Mouse (Mus musculus) lung, embryonic 14.5 days (tissue): ENCODE data around the gene Rubcn. TPM values are rescaled to one million over a fixed set of nuclear protein-coding genes. Genes with fewer than 3 reads are reported as not detected.
"Not testable (repeated sequence)": the region's sequence is repeated elsewhere in the genome, so short reads cannot be mapped to it uniquely, and the experiment has no call there.

Source experiments
- ATAC-seq: fragments of 200-750 bp; cut with Nextera tagmentation; 2 replicates; pipeline ENCODE4 v1.8.0; 2017; ENCODE audit warnings: mild to moderate bottlenecking, moderate TSS enrichment, moderate library complexity; ENCODE audit not compliant: insufficient read depth
- DNase-seq: peaks from one replicate; pipeline ENCODE4 v3.0.0-alpha.2; 2015
- H3K27ac ChIP-seq: fragments of 300-500 bp; sonication (generic); 2 replicates; pipeline ENCODE4 v1.5.1; 2014; ENCODE audit warnings: low read depth, mild to moderate bottlenecking, moderate library complexity
- H3K27me3 ChIP-seq: fragments of 300-500 bp; sonication (generic); 2 replicates; pipeline ENCODE4 v1.6.1; 2014; ENCODE audit warnings: low read length, control low read depth; ENCODE audit not compliant: insufficient read depth
- H3K36me3 ChIP-seq: fragments of 300-500 bp; sonication (generic); 2 replicates; pipeline ENCODE4 v1.6.1; 2014; ENCODE audit warnings: control low read depth; ENCODE audit not compliant: insufficient read depth
- H3K4me1 ChIP-seq: fragments of 300-500 bp; sonication (generic); 2 replicates; pipeline ENCODE4 v1.6.1; 2014; ENCODE audit warnings: antibody characterized with exemption, control low read depth; ENCODE audit not compliant: insufficient read depth
- H3K4me2 ChIP-seq: fragments of 300-500 bp; sonication (generic); 2 replicates; pipeline ENCODE4 v1.6.1; 2014; ENCODE audit warnings: mild to moderate bottlenecking
- H3K4me3 ChIP-seq: fragments of 300-500 bp; sonication (generic); 2 replicates; pipeline ENCODE4 v1.5.1; 2014; ENCODE audit warnings: low read depth, low read length
- H3K9ac ChIP-seq: fragments of 300-500 bp; sonication (generic); 2 replicates; pipeline ENCODE4 v1.6.1; 2014
- H3K9me3 ChIP-seq: fragments of 300-500 bp; sonication (generic); 2 replicates; pipeline ENCODE4 v1.6.1; 2016; ENCODE audit warnings: low read depth, low read length, control low read depth
- CTCF ChIP-seq: IDR thresholded peaks from 2 replicates; pipeline ENCODE4 v1.5.1; 2016; ENCODE audit warnings: antibody characterized with exemption, low read depth
- WGBS: fragments of 180-500 bp; shearing (Covaris S2); extraction: QIAGEN DNeasy Blood & Tissue Kit; methylation state at CpG from one replicate; pipeline ENCODE4 v1.1.7; 2014; 5-methylcytosine and 5-hydroxymethylcytosine counted together
- polyA plus RNA-seq: library from polyadenylated mRNA; unstranded; fragments of >200 nt; fragmentation: Nextera tagmentation; extraction: Ambion mirVana; gene quantifications from 2 replicates; pipeline ENCODE4 v1.2.1, GENCODE M21; 2014

The Rubcn gene
- polyA plus RNA-seq, result 18.2 and 18.6 TPM in 2 replicates

- Histone ChIP-seq H3K9ac (peak within 1 kb of the TSS; percentile 92), H3K4me1 (peaks cover 4% of the 10 kb centered on the region), H3K4me3 (peak within 1 kb of the TSS; percentile 91), H3K9me3 (no peaks in the 10 kb centered on the region), H3K4me2 (peak within 1 kb of the TSS; percentile 82), H3K27me3 (no peaks in the 10 kb centered on the region), H3K27ac (peak within 1 kb of the TSS; percentile 78), H3K36me3 (no peaks in the 10 kb centered on the region)
- DNase-seq (peak; percentile 98), ATAC-seq (peak; percentile 97)
- TF ChIP-seq CTCF, result peak; percentile 40
- WGBS, result 0% methylated on average over 72 of the region's 83 CpGs
Observed at GRCm38 (mm10) chr16:32877343-32878156, at the start of gene Rubcn, which contains the start of gene Fyttd1. TSS of gene Rubcn (minus strand) at chr16:32877766. TSS of gene Fyttd1 (plus strand) at chr16:32877500.

- 84% methylated on average over 8 of the region's 8 CpGs for WGBS
- Histone ChIP-seq H3K9me3 (no peaks in the 10 kb centered on the region), H3K27me3 (no peaks in the 10 kb centered on the region), H3K9ac (no peak overlapping the region), H3K4me1 (no peaks in the 10 kb centered on the region), H3K27ac (no peak overlapping the region), H3K36me3 (peaks cover 5% of the 10 kb centered on the region; the same call in 1 of the 2 replicates), H3K4me3 (no peak overlapping the region), H3K4me2 (no peak overlapping the region)
- ATAC-seq (no peak), DNase-seq (no peak)
- TF ChIP-seq CTCF, result no peak
Observed at GRCm38 (mm10) chr16:32927044-32927443, 49.5 kb upstream of the Rubcn start.

GRCm38 (mm10) chr16:32926629-32927028, 49.1 kb upstream of the Rubcn start:
- not testable (repeated sequence) for H3K9ac ChIP-seq, H3K4me1 ChIP-seq, H3K4me2 ChIP-seq, H3K9me3 ChIP-seq, H3K27me3 ChIP-seq, ATAC-seq, H3K4me3 ChIP-seq, H3K36me3 ChIP-seq, H3K27ac ChIP-seq, DNase-seq
- WGBS, result 88% methylated on average over 9 of the region's 9 CpGs

- Histone ChIP-seq H3K9ac (no peak overlapping the region; the same call in 1 of the 2 replicates), H3K27ac (no peak overlapping the region), H3K27me3 (no peaks in the 10 kb centered on the region), H3K4me1 (0 out of 2 replicates have a peak, but pooled peaks cover 6% of the 10 kb centered on the region), H3K36me3 (no peaks in the 10 kb centered on the region), H3K4me3 (peak overlapping the region; percentile 95), H3K9me3 (no peaks in the 10 kb centered on the region), H3K4me2 (peak overlapping the region; percentile 80)
- WGBS, result 59% methylated on average over 9 of the region's 9 CpGs
- TF ChIP-seq CTCF, result no peak
- ATAC-seq (no peak), DNase-seq (peak; percentile 11)
Observed at GRCm38 (mm10) chr16:32915292-32916068, 37.9 kb upstream of the Rubcn start.

- H3K9me3 ChIP-seq, result no peaks in the 10 kb centered on the region
- peak within 1 kb of the TSS; percentile 95 for H3K4me3 ChIP-seq
- H3K36me3 ChIP-seq, result no peaks in the 10 kb centered on the region
- ATAC-seq (peak; percentile 96), DNase-seq (peak; percentile 96)
- WGBS, result under 1% methylated on average over 80 of the region's 85 CpGs
- 0 out of 2 replicates have a peak, but pooled peaks cover 6% of the 10 kb centered on the region for H3K4me1 ChIP-seq
- TF ChIP-seq CTCF, result no peak
- no peaks in the 10 kb centered on the region for H3K27me3 ChIP-seq
- peak within 1 kb of the TSS; percentile 89 for H3K27ac ChIP-seq
- peak within 1 kb of the TSS; percentile 80 for H3K4me2 ChIP-seq
- peak within 1 kb of the TSS; percentile 95 for H3K9ac ChIP-seq
Observed at GRCm38 (mm10) chr16:32913937-32914881, 36.6 kb upstream of the Rubcn start, which contains the start of gene Lrch3. TSS of gene Lrch3 (plus strand) at chr16:32914100.

GRCm38 (mm10) chr16:32913212-32913611, 35.6 kb upstream of the Rubcn start:
- DNase-seq, result no peak
- Histone ChIP-seq H3K9me3 (no peaks in the 10 kb centered on the region), H3K27me3 (no peaks in the 10 kb centered on the region), H3K4me1 (0 out of 2 replicates have a peak, but pooled peaks cover 6% of the 10 kb centered on the region), H3K4me2 (peak overlapping the region; percentile 80), H3K36me3 (no peaks in the 10 kb centered on the region), H3K27ac (no peak overlapping the region), H3K9ac (no peak overlapping the region), H3K4me3 (peak overlapping the region; percentile 95)
- WGBS, result 50% methylated on average over 7 of the region's 7 CpGs
- TF ChIP-seq CTCF, result no peak
- no peak for ATAC-seq
